Mouse (Mus musculus): ENCODE measurements around the gene Ssu2. TPM values are rescaled to one million over a fixed set of nuclear protein-coding genes. Genes with fewer than 3 reads are reported as not detected.

Ssu2 gene
- total RNA-seq (2015) = not detected in 2 replicates
- total RNA-seq (2017) = not detected in 2 replicates

GRCm38 (mm10) chr6:112387947-112388346, at the start of gene Ssu2:
TSS of gene Ssu2 (minus strand) at chr6:112388023.
- ATAC-seq (ENCODE audit: poor library complexity, severe bottlenecking) = no peak

- ATAC-seq (ENCODE audit: poor library complexity, severe bottlenecking) = no peak
These were observed 38.4 kb upstream of the Ssu2 start for GRCm38 (mm10) chr6:112426018-112426732.

DNA sequence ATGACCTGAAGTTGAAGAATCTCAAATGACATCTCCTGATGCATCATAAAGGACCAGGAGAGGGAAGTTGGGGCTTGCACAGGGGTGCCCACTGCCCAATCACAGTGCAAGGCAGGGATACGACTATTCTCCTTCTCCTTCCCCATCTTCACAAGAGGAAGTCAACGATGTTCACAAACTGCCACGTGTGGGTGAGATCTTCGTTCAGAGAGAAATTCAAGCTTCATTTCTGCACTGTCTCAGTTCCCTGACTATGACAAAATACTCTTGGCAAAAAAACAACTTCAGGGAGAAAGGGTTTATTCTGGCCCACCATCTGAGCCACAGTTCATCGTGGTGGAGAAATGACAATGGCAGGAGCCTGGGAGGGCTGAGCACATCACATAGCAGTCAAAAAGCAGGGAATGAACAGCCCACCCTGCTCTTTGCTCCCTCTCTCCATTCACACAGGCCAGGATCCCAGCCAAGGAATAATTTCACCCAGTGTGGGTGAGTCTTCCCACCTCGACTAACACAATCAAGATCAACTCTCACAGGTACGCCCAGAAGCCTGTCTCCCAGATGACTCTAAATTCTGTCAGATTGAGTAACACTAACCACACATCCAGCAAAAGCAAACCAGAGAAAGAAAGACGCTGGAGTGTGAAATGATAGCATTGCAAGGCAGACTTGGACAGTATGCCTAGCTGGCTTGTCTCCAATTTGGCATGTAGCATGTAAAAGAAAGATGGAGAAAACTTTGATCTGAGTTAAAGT, 36.1 kb upstream of the Ssu2 start:
- no peak for ATAC-seq (ENCODE audit: poor library complexity, severe bottlenecking)

- no peak for ATAC-seq (ENCODE audit: poor library complexity, severe bottlenecking)
These were observed 33.1 kb upstream of the Ssu2 start for GRCm38 (mm10) chr6:112420883-112421282.

- ATAC-seq (ENCODE audit: poor library complexity, severe bottlenecking) = no peak
These were observed 31.5 kb upstream of the Ssu2 start for GRCm38 (mm10) chr6:112419333-112419732.

GRCm38 (mm10) chr6:112404111-112404510, 16.3 kb upstream of the Ssu2 start:
- no peak for ATAC-seq (ENCODE audit: poor library complexity, severe bottlenecking)

DNA sequence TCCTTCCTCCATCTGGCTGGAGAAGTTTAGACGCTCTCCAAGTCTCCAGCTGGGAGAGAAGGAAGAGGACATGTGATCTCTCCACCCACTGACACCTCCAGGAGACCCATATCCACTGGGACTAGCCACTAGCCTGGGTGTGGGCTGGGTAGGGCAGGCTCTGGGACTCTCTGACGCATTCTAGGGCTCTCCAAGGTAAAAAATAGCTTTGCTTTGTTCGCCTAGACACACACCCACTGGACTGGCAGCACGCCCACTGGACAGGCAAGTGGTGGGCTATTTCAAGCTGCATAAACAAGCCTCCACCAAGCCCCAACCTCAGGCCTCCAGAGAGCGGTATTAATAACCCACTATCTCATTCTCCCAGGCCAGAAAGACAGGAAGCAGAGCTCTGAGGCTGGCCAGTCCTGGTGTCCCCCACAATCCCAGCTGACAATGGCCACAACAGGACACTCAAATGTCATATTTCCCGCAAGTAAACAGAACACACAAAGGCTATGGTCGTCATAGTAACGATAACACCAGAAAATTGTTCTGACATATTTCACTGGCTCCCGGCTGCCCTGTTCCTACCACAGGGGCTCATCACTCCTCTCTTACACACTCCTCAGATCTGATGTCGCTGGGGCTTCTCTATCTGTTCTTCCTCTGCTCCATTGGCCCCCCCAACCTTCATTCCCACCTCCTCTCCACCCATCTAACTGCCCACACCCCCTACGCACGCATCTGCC, 14.3 kb upstream of the Ssu2 start:
- ATAC-seq (ENCODE audit: poor library complexity, severe bottlenecking) = no peak

GRCm38 (mm10) chr6:112397351-112397750, 9.5 kb upstream of the Ssu2 start:
- no peak for ATAC-seq (ENCODE audit: poor library complexity, severe bottlenecking)

- ATAC-seq (ENCODE audit: poor library complexity, severe bottlenecking) = no peak
These were observed 8.5 kb upstream of the Ssu2 start for GRCm38 (mm10) chr6:112396352-112396751.

- ATAC-seq (ENCODE audit: poor library complexity, severe bottlenecking) = no peak
These were observed 562 bp upstream of the Ssu2 start for GRCm38 (mm10) chr6:112388385-112388784.

- no peak for ATAC-seq (ENCODE audit: poor library complexity, severe bottlenecking)
These were observed 1.6 kb downstream of the Ssu2 start for GRCm38 (mm10) chr6:112386260-112386659.

DNA sequence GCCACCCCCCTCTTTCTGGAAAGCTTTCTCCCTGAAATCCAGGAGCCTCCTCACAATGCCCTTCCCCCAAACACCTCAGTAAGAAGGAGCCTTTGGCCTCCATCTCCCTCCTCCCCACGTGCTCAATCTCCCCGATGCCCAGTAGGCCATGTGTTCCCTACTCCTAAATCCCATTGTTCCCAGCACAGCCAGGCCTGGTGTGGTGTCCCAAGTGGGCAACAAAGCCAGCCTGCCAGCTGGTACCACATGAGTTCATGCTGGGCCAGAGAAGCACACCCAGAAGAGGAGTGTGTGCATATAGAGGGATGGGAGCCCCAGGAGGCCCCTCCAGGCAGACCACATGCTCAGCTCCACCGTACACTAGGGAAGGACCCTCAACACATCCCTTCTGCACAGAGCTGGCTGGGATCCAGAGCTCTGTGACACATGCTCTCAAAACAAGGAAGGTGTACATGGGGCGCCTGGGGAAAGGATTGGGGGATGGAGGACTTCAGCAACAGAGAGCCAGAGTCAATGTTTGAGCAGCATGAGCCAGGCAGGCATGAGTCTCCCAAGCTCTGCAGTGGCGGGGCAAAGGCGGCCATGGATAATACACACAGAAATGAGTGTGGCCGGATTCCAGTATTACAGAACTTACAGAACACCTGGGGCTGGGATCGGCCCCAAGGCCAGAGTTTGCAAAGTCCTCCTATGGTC, 4.7 kb downstream of the Ssu2 start:
- ATAC-seq (ENCODE audit: poor library complexity, severe bottlenecking) = no peak

- ATAC-seq (ENCODE audit: poor library complexity, severe bottlenecking) = no peak
These were observed 8.8 kb downstream of the Ssu2 start for GRCm38 (mm10) chr6:112379054-112379453.

DNA sequence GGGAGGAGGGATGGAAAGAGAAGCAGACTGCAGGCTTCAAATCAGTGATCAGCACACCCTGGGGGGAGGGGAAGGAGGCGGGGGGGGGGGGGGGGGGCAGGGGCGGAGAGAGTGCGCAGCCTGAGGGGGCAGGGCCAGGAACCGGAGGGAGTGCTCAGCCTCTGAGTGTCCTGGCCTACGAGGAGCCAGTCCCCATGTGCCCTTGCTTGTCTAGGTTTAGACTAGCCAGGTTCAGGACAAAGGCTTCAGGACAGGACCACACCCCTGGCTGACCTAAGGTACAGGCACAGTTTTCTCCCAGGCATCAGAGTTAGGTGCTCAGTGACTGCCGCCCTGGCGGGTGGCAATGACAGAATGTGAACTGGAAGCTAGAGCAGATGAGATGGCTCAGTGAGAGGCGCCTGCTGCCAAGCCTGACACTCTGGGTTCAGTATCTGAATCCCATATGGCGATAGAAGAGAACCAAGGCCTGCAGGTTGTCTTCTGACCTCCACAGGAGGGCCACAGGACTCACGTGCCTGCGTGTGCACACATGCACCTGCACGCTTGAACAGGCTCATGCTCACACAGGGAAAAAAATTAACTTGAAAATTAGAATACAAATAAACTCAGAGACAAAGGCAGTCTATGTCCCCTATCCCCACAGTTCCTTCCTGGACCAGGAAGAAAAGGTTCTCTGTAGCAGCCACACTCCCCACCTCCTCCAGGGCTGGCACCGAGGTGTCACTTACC, 12.0 kb downstream of the Ssu2 start:
- no peak for ATAC-seq (ENCODE audit: poor library complexity, severe bottlenecking)

GRCm38 (mm10) chr6:112373886-112374585, 13.8 kb downstream of the Ssu2 start:
- peak; percentile 79 for ATAC-seq (ENCODE audit: poor library complexity, severe bottlenecking)

DNA sequence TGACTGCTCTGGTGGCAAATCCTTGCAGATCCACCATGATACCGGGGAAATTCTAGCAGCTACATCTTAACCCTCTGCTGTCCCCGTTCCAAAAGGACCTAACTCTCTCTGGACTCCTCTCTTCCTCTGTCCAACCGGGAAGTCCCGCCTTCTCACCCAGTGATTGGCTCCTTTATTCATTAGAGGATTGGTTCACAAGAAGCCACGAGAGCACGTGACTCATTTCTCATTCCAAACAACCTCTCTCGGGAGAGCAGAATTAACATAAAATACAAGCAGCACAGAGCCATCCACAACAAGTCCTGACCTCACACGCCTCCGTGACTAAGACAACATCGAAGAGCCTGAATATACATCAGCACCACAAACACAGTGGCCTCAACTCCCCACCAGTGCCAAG, 22.5 kb downstream of the Ssu2 start:
- no peak for ATAC-seq (ENCODE audit: poor library complexity, severe bottlenecking)

GRCm38 (mm10) chr6:112364581-112364980, 23.2 kb downstream of the Ssu2 start:
- no peak for ATAC-seq (ENCODE audit: poor library complexity, severe bottlenecking)

- no peak for ATAC-seq (ENCODE audit: poor library complexity, severe bottlenecking)
These were observed 25.4 kb downstream of the Ssu2 start for GRCm38 (mm10) chr6:112362349-112362958.

DNA sequence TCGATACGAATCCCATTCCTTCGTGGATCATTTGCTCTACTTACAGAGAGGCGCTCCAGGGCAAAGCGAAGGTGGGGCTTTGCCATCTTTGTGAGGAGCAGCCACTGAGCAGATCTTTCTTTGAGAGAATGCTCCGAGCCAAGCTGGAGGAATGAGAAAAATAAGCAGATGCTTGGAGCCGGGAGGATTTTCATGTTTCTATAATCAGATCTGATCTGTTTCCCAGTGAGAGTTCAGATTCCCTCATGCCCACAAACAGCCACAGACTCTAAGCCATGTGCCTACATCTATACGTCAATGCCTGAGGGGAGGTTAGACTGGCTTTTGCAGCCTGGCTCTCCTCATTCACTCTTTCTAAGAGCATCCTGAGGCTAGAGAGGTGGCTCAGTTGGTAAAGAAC, 27.1 kb downstream of the Ssu2 start:
- no peak for ATAC-seq (ENCODE audit: poor library complexity, severe bottlenecking)
